Mouse (Mus musculus): ENCODE results near the gene Depdc7.

- TF ChIP-seq MAX (IDR thresholded peaks at IDR 0.05) (peak; percentile 31), CTCF (IDR thresholded peaks at IDR 0.05; ENCODE audit: control insufficient read depth, insufficient read depth, insufficient read length) (no peak), MYOG (IDR thresholded peaks at IDR 0.05; ENCODE audit: control insufficient read depth, extremely low read depth, insufficient read length) (no peak), MYOD1 (IDR thresholded peaks at IDR 0.05; ENCODE audit: control insufficient read depth, insufficient read length, low read depth) (no peak), USF1 (IDR thresholded peaks at IDR 0.05; ENCODE audit: low read depth) (peak; percentile 62)
These were observed at the start of gene Depdc7 for GRCm38 (mm10) chr2:104742741-104743064.
